In the genomic region with DNA sequence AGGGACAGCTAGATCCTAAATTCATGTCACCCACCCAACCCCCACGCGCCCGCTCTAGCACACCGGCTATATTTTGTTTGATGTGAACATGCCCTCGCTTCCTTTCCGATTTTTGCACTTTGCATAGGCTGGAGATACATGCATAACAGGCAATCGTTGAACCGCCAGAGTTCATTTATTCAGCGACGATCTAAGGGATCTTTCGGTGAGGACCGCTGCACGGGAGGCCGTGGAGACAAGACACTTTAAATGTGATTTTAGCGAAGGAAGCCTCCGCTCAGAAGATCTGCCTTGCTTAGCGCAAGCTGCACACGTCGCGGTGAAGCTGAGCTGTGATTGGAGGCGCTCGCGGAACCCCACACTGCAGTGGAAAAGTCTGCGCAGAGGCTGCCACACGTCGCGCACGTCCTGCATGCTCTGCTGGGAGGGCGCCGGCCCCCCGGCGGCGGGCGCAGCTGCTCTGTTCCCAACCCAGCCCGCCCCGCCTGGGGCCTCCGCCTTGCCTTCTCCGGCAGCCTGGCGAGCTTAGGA, we compare ENCODE assay signal across 8 mouse cellular contexts. TPM values are rescaled to one million over a fixed set of nuclear protein-coding genes. Genes with fewer than 3 reads are reported as not detected.
A peak's percentile ranks its signal among the peaks of the same experiment; 100 is the strongest.
DNase-seq lines count a peak whose midpoint lies in the region; ATAC-seq lines count a peak whose summit lies in the region.

No protein-coding gene starts in this region.

- peaks cover 15% of the 10 kb centered on the region; the same call in 1 of the 2 replicates for H3K4me1 ChIP-seq in intestine, embryonic 15.5 days (replicated peaks)

- H3K9me3 ChIP-seq in intestine, embryonic 15.5 days = no peaks in the 10 kb centered on the region

- H3K4me3 ChIP-seq in intestine, embryonic 15.5 days (replicated peaks) = peak overlapping the region; percentile 63

- H3K36me3 ChIP-seq in intestine, embryonic 15.5 days = no peaks in the 10 kb centered on the region

- WGBS in intestine, embryonic 15.5 days = under 1% methylated on average over 39 of the region's 39 CpGs

- intact Hi-C loops in gastrocnemius, postnatal 36 days (cut with DNase I) = loop anchor here (2.0 to 5.0 kb wide), 3 partner anchors 24 to 171 kb away; no protein-coding TSS in a partner anchor
- intact Hi-C loops in left cerebral cortex, postnatal 14 days (cut with DNase I) = loop anchor here (2.0 kb wide), 1 partner anchor 40 kb away; no protein-coding TSS in a partner anchor

- peak overlapping the region; percentile 68 for H3K9ac ChIP-seq in intestine, embryonic 15.5 days

- peak overlapping the region; percentile 88 for H3K27ac ChIP-seq in intestine, embryonic 15.5 days

- ATAC-seq in intestine, embryonic 15.5 days = peak; percentile 83
- ATAC-seq in megakaryocyte progenitor cell, adult 5-6 weeks (replicated peaks; ENCODE audit: poor library complexity) = peak; percentile 29

- DNase-seq in adrenal gland, adult (ENCODE audit: inconsistent age in 2 of 2, low spot score in 1 of 2) = peak; percentile 81 to 92
- DNase-seq in embryo, embryonic 10.5 days (ENCODE audit: low spot score) = peak; percentile 75
- peak; percentile 67 to 71 for DNase-seq in gastrocnemius, postnatal 36 days
- DNase-seq in left cerebral cortex, postnatal 14 days (ENCODE audit: low spot score in 2 of 2) = peak; percentile 89 to 92
- DNase-seq in right cerebral cortex, postnatal 25 days = peak; percentile 84
- DNase-seq in urinary bladder, postnatal 4 days (ENCODE audit: low spot score in 2 of 2) = peak; percentile 57 to 66

- no peaks in the 10 kb centered on the region; the same call in 1 of the 2 replicates for H3K27me3 ChIP-seq in intestine, embryonic 15.5 days (replicated peaks)

- H3K4me2 ChIP-seq in intestine, embryonic 15.5 days (replicated peaks) = peak overlapping the region; percentile 89

RNA-seq across cellular contexts. Expression of a gene that starts 50.9 kb away (rescaled TPM):
- 100 to 1,000 TPM; 128 to 161 TPM for total RNA-seq in gastrocnemius, postnatal 36 days (2021)
- 18.9 and 20.7 TPM in 2 replicates for polyA plus RNA-seq in intestine, embryonic 15.5 days (2015; fragmentation: Nextera tagmentation; extraction: Ambion mirVana)
- total RNA-seq in left cerebral cortex, postnatal 14 days (2021) = 10 to 100 TPM; 18.1 to 28.5 TPM
- 48.2 and 49.0 TPM in 2 replicates for total RNA-seq in megakaryocyte progenitor cell, adult 5-6 weeks (2015)
- 40.9 and 45.9 TPM in 2 replicates for total RNA-seq in megakaryocyte progenitor cell, adult 5-6 weeks (2017)

Comparison
In these comparisons a context has a peak if more than half of its experiments do, and no peak if none do; other contexts are left out.
1. Peak in every context shown above with its lines: DNase-seq, ATAC-seq, H3K4me3 ChIP-seq and H3K27ac ChIP-seq.